Mouse (Mus musculus) hindbrain, embryonic 11.5 days (tissue): Measurements from ENCODE around the gene Nrarp. TPM values are rescaled to one million over a fixed set of nuclear protein-coding genes. Genes with fewer than 3 reads are reported as not detected.

Experiments
- ATAC-seq: fragments of 200-750 bp; cut with Nextera tagmentation; 2 replicates; pipeline ENCODE4 v1.8.0; 2017; ENCODE audit warnings: mild to moderate bottlenecking, moderate TSS enrichment, moderate library complexity; ENCODE audit not compliant: low FRiP score
- DNase-seq: peaks from one replicate; pipeline ENCODE4 v3.0.0-alpha.2; 2015; ENCODE audit warnings: low spot score
- H3K27ac ChIP-seq: fragments of 300-500 bp; sonication (generic); 2 replicates; pipeline ENCODE4 v1.5.1; 2014; ENCODE audit warnings: mild to moderate bottlenecking, low read depth, low read length
- H3K27me3 ChIP-seq: fragments of 300-500 bp; sonication (generic); 2 replicates; pipeline ENCODE4 v1.6.1; 2014; ENCODE audit warnings: mild to moderate bottlenecking, low read length, moderate library complexity, mixed read lengths; ENCODE audit not compliant: control insufficient read depth, insufficient read depth
- H3K36me3 ChIP-seq: fragments of 300-500 bp; sonication (generic); 2 replicates; pipeline ENCODE4 v1.6.1; 2014; ENCODE audit warnings: mild to moderate bottlenecking, low read length, moderate library complexity, mixed read lengths; ENCODE audit not compliant: control insufficient read depth, insufficient read depth
- H3K4me1 ChIP-seq: fragments of 300-500 bp; sonication (generic); replicated peaks from 2 replicates; pipeline ENCODE4 v1.6.1; 2014; ENCODE audit warnings: low read length, mixed read lengths; ENCODE audit not compliant: control insufficient read depth, insufficient read depth
- H3K4me2 ChIP-seq: fragments of 300-500 bp; sonication (generic); replicated peaks from 2 replicates; pipeline ENCODE4 v1.6.1; 2014; ENCODE audit warnings: mild to moderate bottlenecking, low read depth, low read length
- H3K4me3 ChIP-seq: fragments of 300-500 bp; sonication (generic); 2 replicates; pipeline ENCODE4 v1.5.1; 2014; ENCODE audit warnings: low read depth, low read length
- H3K9ac ChIP-seq: fragments of 300-500 bp; sonication (generic); 2 replicates; pipeline ENCODE4 v1.6.1; 2014; ENCODE audit warnings: low read depth, low read length
- H3K9me3 ChIP-seq: fragments of 300-500 bp; sonication (generic); 2 replicates; pipeline ENCODE4 v1.6.1; 2016; ENCODE audit warnings: low read length; ENCODE audit not compliant: control insufficient read depth
- WGBS: fragments of 180-500 bp; shearing (Covaris S2); extraction: QIAGEN DNeasy Blood & Tissue Kit; methylation state at CpG from one replicate; pipeline ENCODE4 v1.1.7; 2014; 5-methylcytosine and 5-hydroxymethylcytosine counted together
- polyA plus RNA-seq: library from polyadenylated mRNA; unstranded; fragments of >200 nt; fragmentation: Nextera tagmentation; extraction: Ambion mirVana; gene quantifications from 2 replicates; pipeline ENCODE4 v1.2.1, GENCODE M21; 2014

Nrarp gene
- polyA plus RNA-seq, 1 experiment from 2014 or later = 44.6 TPM

- 19% methylated on average over 55 of the region's 55 CpGs for WGBS
- Histone ChIP-seq H3K27me3 (peaks cover 24% of the 10 kb centered on the region), H3K4me2 (peak overlapping the region; percentile 8; the same call in 1 of the 2 replicates), H3K36me3 (peaks cover 2% of the 10 kb centered on the region; the same call in 1 of the 2 replicates), H3K4me1 (peaks cover 2% of the 10 kb centered on the region; the same call in 1 of the 2 replicates), H3K9me3 (no peaks in the 10 kb centered on the region), H3K9ac (no peak overlapping the region), H3K27ac (no peak overlapping the region), H3K4me3 (peak overlapping the region; percentile 6)
- ATAC-seq (no peak; the same call in 1 of the 2 replicates), DNase-seq (no peak)
Observed at GRCm38 (mm10) chr2:25195211-25196156, 14.9 kb downstream of the Nrarp start.

GRCm38 (mm10) chr2:25196172-25196954 is 15.8 kb downstream of the Nrarp start, which contains the start of gene Tor4a:
Gene Tor4a, minus strand, starts transcription at chr2:25196886.
- no peak for DNase-seq
- ATAC-seq = no peak
- H3K9me3 ChIP-seq = no peaks in the 10 kb centered on the region
- peaks cover 24% of the 10 kb centered on the region for H3K27me3 ChIP-seq
- H3K27ac ChIP-seq = no peak within 1 kb of the TSS
- H3K4me3 ChIP-seq = peak within 1 kb of the TSS; percentile 6
- peaks cover 7% of the 10 kb centered on the region; the same call in 1 of the 2 replicates for H3K36me3 ChIP-seq
- peaks cover 2% of the 10 kb centered on the region; the same call in 1 of the 2 replicates for H3K4me1 ChIP-seq
- peak within 1 kb of the TSS; percentile 8; the same call in 1 of the 2 replicates for H3K4me2 ChIP-seq
- WGBS = 11% methylated on average over 8 of the region's 8 CpGs
- H3K9ac ChIP-seq = no peak within 1 kb of the TSS

GRCm38 (mm10) chr2:25197191-25197590 is 16.6 kb downstream of the Nrarp start:
- no peak for ATAC-seq
- Histone ChIP-seq H3K36me3 (peaks cover 7% of the 10 kb centered on the region; the same call in 1 of the 2 replicates), H3K27ac (no peak overlapping the region), H3K9me3 (no peaks in the 10 kb centered on the region), H3K9ac (no peak overlapping the region), H3K27me3 (peaks cover 24% of the 10 kb centered on the region), H3K4me1 (peaks cover 2% of the 10 kb centered on the region; the same call in 1 of the 2 replicates), H3K4me2 (no peak overlapping the region), H3K4me3 (no peak overlapping the region)
- WGBS = 23% methylated on average over 2 of the region's 2 CpGs
- DNase-seq = no peak

GRCm38 (mm10) chr2:25197946-25198345 is 17.4 kb downstream of the Nrarp start:
- Histone ChIP-seq H3K4me3 (no peak overlapping the region), H3K4me1 (peaks cover 2% of the 10 kb centered on the region; the same call in 1 of the 2 replicates), H3K4me2 (no peak overlapping the region), H3K27ac (no peak overlapping the region), H3K9me3 (no peaks in the 10 kb centered on the region), H3K9ac (no peak overlapping the region), H3K27me3 (peaks cover 24% of the 10 kb centered on the region), H3K36me3 (peaks cover 7% of the 10 kb centered on the region; the same call in 1 of the 2 replicates)
- ATAC-seq (no peak), DNase-seq (no peak)

- Histone ChIP-seq H3K4me2 (no peak overlapping the region), H3K27me3 (peaks cover 12% of the 10 kb centered on the region), H3K27ac (no peak overlapping the region), H3K4me3 (no peak overlapping the region), H3K9ac (no peak overlapping the region), H3K36me3 (peaks cover 10% of the 10 kb centered on the region; the same call in 1 of the 2 replicates), H3K4me1 (no peaks in the 10 kb centered on the region), H3K9me3 (no peaks in the 10 kb centered on the region)
- ATAC-seq (no peak), DNase-seq (no peak)
- WGBS = 100% methylated on average over 2 of the region's 2 CpGs
Observed at GRCm38 (mm10) chr2:25200631-25201030, 20.1 kb downstream of the Nrarp start.

GRCm38 (mm10) chr2:25203631-25204214 is 23.2 kb downstream of the Nrarp start:
- WGBS = 78% methylated on average over 4 of the region's 4 CpGs
- no peak overlapping the region for H3K4me3 ChIP-seq
- H3K9me3 ChIP-seq = no peaks in the 10 kb centered on the region
- ATAC-seq = no peak
- no peak overlapping the region for H3K9ac ChIP-seq
- no peaks in the 10 kb centered on the region for H3K4me1 ChIP-seq
- no peaks in the 10 kb centered on the region for H3K27me3 ChIP-seq
- H3K27ac ChIP-seq = no peak overlapping the region
- H3K36me3 ChIP-seq = peaks cover 11% of the 10 kb centered on the region; the same call in 1 of the 2 replicates
- no peak for DNase-seq
- H3K4me2 ChIP-seq = no peak overlapping the region

- Histone ChIP-seq H3K27me3 (no peaks in the 10 kb centered on the region), H3K4me3 (no peak overlapping the region), H3K4me2 (no peak overlapping the region), H3K36me3 (0 out of 2 replicates have a peak, but pooled peaks cover 4% of the 10 kb centered on the region), H3K9ac (no peak overlapping the region), H3K4me1 (peaks cover 6% of the 10 kb centered on the region; the same call in 1 of the 2 replicates), H3K9me3 (no peaks in the 10 kb centered on the region), H3K27ac (no peak overlapping the region)
- 92% methylated on average over 1 of the region's 1 CpGs for WGBS
- no peak for ATAC-seq
- DNase-seq = no peak
Observed at GRCm38 (mm10) chr2:25207593-25207992, 27.0 kb downstream of the Nrarp start.

GRCm38 (mm10) chr2:25210686-25211085 is 30.1 kb downstream of the Nrarp start:
- H3K9ac ChIP-seq = peak overlapping the region; percentile 95
- H3K4me2 ChIP-seq = peak overlapping the region; percentile 70
- peak overlapping the region; percentile 87; the same call in 1 of the 2 replicates for H3K27ac ChIP-seq
- H3K36me3 ChIP-seq = 0 out of 2 replicates have a peak, but pooled peaks cover 2% of the 10 kb centered on the region
- no peaks in the 10 kb centered on the region for H3K9me3 ChIP-seq
- under 1% methylated on average over 24 of the region's 24 CpGs for WGBS
- peaks cover 6% of the 10 kb centered on the region; the same call in 1 of the 2 replicates for H3K4me1 ChIP-seq
- no peaks in the 10 kb centered on the region for H3K27me3 ChIP-seq
- ATAC-seq = peak; percentile 55; the same call in 1 of the 2 replicates
- no peak for DNase-seq
- H3K4me3 ChIP-seq = peak overlapping the region; percentile 90
